Mouse (Mus musculus): Measurements from ENCODE around the gene B230118H07Rik.

- no peak for TF ChIP-seq POLR2A (IDR thresholded peaks at IDR 0.05; ENCODE audit: borderline replicate concordance, control insufficient read depth, low read depth, low read length)
- TF ChIP-seq CTCF (IDR thresholded peaks at IDR 0.05; ENCODE audit: control insufficient read depth, insufficient read depth, low read length), result no peak
Measured at GRCm38 (mm10) chr2:101551026-101551719, 98.2 kb downstream of the B230118H07Rik start.
